Mouse (Mus musculus): Measurements from ENCODE around the gene Vmn1r212. TPM values are rescaled to one million over a fixed set of nuclear protein-coding genes. Genes with fewer than 3 reads are reported as not detected.

The Vmn1r212 gene
- polyA plus RNA-seq, 2 experiments, result not detected

Other genes starting within 250 kb of the Vmn1r212 start
- not detected in 2 replicates for gene Vmn1r207-ps, start 154.6 kb downstream of the Vmn1r212 start, polyA plus RNA-seq (2012; rRNA removed)
- gene Vmn1r207-ps, start 154.6 kb downstream of the Vmn1r212 start, polyA plus RNA-seq (2014; fragmentation: Nextera tagmentation; extraction: Ambion mirVana), result not detected in 2 replicates
- not detected in 2 replicates for gene Vmn1r208, start 106.8 kb downstream of the Vmn1r212 start, polyA plus RNA-seq (2012; rRNA removed)
- not detected in 2 replicates for gene Vmn1r208, start 106.8 kb downstream of the Vmn1r212 start, polyA plus RNA-seq (2014; fragmentation: Nextera tagmentation; extraction: Ambion mirVana)
- gene Vmn1r209, start 74.5 kb downstream of the Vmn1r212 start, polyA plus RNA-seq (2012; rRNA removed), result not detected in 2 replicates
- gene Vmn1r209, start 74.5 kb downstream of the Vmn1r212 start, polyA plus RNA-seq (2014; fragmentation: Nextera tagmentation; extraction: Ambion mirVana), result not detected in 2 replicates
- gene Vmn1r210, start 52.9 kb downstream of the Vmn1r212 start, polyA plus RNA-seq (2012; rRNA removed), result not detected in 2 replicates
- not detected in 2 replicates for gene Vmn1r210, start 52.9 kb downstream of the Vmn1r212 start, polyA plus RNA-seq (2014; fragmentation: Nextera tagmentation; extraction: Ambion mirVana)
- not detected in 2 replicates for gene Vmn1r211, start 26.6 kb downstream of the Vmn1r212 start, polyA plus RNA-seq (2012; rRNA removed)
- not detected in 2 replicates for gene Vmn1r211, start 26.6 kb downstream of the Vmn1r212 start, polyA plus RNA-seq (2014; fragmentation: Nextera tagmentation; extraction: Ambion mirVana)
- not detected in 2 replicates for gene Vmn1r213, start 123.5 kb upstream of the Vmn1r212 start, polyA plus RNA-seq (2012; rRNA removed)
- gene Vmn1r213, start 123.5 kb upstream of the Vmn1r212 start, polyA plus RNA-seq (2014; fragmentation: Nextera tagmentation; extraction: Ambion mirVana), result not detected in 2 replicates
- not detected in 2 replicates for gene Vmn1r214, start 146.2 kb upstream of the Vmn1r212 start, polyA plus RNA-seq (2012; rRNA removed)
- gene Vmn1r214, start 146.2 kb upstream of the Vmn1r212 start, polyA plus RNA-seq (2014; fragmentation: Nextera tagmentation; extraction: Ambion mirVana), result not detected in 2 replicates
- gene Vmn1r215, start 183.8 kb upstream of the Vmn1r212 start, polyA plus RNA-seq (2012; rRNA removed), result not detected in 2 replicates
- gene Vmn1r215, start 183.8 kb upstream of the Vmn1r212 start, polyA plus RNA-seq (2014; fragmentation: Nextera tagmentation; extraction: Ambion mirVana), result not detected in 2 replicates
- gene Vmn1r217, start 234.0 kb upstream of the Vmn1r212 start, polyA plus RNA-seq (2012; rRNA removed), result not detected in 2 replicates
- not detected in 2 replicates for gene Vmn1r217, start 234.0 kb upstream of the Vmn1r212 start, polyA plus RNA-seq (2014; fragmentation: Nextera tagmentation; extraction: Ambion mirVana)
- gene Vmn1r218, start 248.9 kb upstream of the Vmn1r212 start, polyA plus RNA-seq (2012; rRNA removed), result not detected in 2 replicates
- not detected in 2 replicates for gene Vmn1r218, start 248.9 kb upstream of the Vmn1r212 start, polyA plus RNA-seq (2014; fragmentation: Nextera tagmentation; extraction: Ambion mirVana)

Data from liver, embryonic 14.5 days (tissue).